Mouse (Mus musculus) erythroid progenitor cell, adult 5-6 weeks (primary cell): ENCODE results near the gene Anks1b. TPM values are rescaled to one million over a fixed set of nuclear protein-coding genes. Genes with fewer than 3 reads are reported as not detected.

Experiments used
- ATAC-seq: replicated peaks from 2 replicates; pipeline ENCODE4 v1.8.0; 2016; ENCODE audit warnings: moderate number of reproducible peaks, mild to moderate bottlenecking, moderate TSS enrichment, inconsistent platforms; ENCODE audit not compliant: poor library complexity, low FRiP score, severe bottlenecking
- total RNA-seq, 2 experiments: library from RNA; stranded (forward) in 1 of 2; stranded (reverse) in 1 of 2; fragments of 150-400 nt in 1 of 2; fragments of 186-747, 209-891 nt in 1 of 2; gene quantifications; 2 replicates each; pipeline versions ENCODE4 v1.2.3 to v1.2.4; 2015 to 2017; ENCODE audit warnings: low replicate concordance in 2 of 2

Anks1b gene
- total RNA-seq (2015; ENCODE audit: low replicate concordance) (not detected in 2 replicates), total RNA-seq (2017; ENCODE audit: low replicate concordance) (not detected in 2 replicates)

DNA sequence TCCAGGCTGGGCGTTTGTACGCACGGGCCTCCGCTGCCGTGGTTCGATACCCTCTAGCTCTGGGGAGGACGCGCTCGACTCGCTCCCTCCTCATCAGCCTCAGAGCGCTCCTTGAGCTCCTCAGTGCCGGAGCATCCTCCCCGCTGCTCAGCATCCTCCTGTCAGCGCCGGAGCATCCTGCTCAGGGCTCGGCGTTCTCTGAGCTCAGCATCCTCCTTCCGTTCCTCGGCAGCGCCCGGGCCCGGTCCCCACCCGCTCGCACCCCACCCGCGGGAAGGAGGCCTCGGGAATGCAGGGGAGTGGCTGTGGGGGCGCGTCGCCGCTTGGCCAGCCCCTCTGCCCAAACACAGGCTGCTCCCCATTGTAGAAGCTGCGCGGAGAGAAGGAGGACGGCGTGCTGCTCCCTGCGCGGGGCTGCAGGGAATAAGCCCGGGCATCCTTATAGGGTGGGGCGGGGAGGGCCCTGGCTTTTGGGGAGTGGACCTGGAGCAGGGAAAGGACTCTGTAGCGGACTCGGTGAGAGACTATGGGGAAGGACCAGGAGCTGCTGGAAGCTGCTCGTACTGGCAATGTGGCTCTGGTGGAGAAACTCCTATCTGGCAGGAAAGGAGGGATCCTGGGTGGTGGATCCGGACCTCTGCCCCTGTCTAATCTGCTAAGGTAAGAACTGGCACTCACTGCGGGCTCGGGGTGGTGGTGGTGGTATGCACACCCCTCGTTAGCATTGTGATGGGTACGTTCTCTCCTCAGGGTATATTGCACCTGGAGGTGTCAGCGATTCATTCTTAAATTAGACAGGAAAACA lies at the start of gene Anks1b:
Anks1b (plus strand) TSS at position 364 of the 805 bp plus-strand sequence.
- no peak for ATAC-seq

DNA sequence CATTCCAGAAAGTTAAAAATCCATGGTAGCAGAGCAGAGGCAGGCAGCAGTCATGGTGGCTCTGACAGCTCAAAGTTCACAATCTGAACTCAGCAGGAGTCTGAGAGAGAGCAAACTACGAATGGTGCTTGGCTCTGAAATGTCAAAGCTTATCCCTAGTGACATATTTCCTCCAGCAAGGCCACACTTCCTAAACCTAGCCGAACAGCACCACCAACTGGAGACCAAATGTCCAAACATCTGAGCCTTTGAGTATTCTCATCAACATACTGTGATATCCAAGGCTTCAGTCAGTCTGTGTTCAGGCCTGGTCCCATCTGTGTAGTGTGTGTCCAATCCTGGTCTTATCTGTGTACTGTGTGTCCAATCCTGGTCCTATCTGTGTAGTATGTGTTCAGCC lies 49.4 kb upstream of the Anks1b start:
- 0 out of 2 replicates have a peak, but pooled peaks have one; percentile 42 for ATAC-seq

DNA sequence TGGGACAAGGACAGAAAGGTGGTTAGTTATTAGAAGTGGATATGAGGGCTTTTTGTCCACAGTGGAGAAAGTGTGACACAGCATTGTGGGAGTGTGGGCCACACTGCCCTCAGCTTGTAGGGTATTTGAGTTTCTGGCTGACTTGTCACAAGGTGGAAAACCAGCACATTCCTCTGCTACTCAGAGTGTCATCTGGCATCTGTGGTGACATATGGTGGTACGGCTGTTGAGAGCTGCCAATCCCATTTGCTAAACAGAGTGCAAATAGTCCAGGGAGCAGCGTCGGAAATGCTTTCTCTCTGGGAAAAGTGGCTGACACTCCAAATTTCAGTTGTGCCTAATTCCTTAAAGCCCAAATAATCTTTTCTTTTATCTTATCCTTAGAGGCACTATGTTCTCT lies 46.4 kb upstream of the Anks1b start:
- no peak for ATAC-seq

DNA sequence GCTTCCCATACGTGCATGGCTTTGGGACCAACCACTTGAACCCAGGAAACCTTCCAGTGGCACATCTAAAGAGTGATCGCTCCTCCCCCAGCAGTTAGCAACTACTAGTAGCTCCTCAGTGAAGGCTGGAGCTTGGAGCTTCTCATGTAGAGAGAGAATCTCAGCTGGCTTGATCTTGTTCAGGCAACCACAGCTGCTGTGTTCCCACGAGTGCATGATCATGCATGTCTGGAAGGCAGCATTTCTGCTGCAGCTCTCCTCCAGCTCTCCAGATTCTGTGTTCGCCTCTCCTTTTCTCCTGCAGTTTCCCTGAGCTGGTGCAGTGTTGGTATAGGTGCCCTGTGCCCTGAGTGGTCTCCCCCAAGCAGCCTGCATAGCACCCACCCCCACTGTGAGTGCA lies 41.0 kb upstream of the Anks1b start:
- ATAC-seq, result no peak

DNA sequence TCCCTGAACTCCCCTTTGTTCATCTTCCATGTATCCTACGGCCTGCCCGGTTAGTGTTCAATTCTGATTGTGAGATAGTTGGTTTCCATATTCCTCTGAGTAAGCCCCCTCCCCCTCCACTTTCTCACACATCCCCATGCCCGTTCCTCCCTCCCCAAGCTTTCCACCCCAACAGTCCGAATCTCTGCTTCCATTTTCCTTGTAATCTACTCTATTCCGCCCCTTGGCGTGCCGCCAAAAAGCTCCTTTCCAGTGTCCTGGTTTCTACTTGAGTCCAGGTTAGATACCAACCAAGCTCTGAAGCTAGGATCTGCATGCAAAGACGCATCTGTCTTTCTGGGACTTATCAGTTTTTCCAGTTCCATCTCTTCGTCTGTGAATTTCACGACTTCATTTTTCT lies 40.1 kb upstream of the Anks1b start:
- ATAC-seq, result no peak

DNA sequence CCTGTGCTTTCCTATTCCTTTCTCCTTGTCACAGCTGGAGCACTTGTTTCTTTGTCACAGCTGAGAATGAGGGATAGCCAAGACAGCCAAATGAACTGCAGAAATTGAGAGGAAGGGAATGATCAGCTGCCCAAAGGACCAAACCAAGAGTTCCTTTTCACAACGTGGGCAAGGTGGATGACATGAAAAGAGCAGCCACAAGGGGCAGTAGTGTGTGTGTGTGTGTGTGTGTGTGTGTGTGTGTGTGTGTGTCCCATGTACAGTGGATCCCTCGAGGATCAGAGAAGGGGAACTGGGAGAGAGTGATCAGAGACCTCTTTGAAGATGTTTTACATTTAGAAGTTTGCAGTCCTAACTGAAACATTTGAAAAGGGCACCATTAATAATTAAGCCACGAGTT lies 35.8 kb upstream of the Anks1b start:
- ATAC-seq, result no peak

DNA sequence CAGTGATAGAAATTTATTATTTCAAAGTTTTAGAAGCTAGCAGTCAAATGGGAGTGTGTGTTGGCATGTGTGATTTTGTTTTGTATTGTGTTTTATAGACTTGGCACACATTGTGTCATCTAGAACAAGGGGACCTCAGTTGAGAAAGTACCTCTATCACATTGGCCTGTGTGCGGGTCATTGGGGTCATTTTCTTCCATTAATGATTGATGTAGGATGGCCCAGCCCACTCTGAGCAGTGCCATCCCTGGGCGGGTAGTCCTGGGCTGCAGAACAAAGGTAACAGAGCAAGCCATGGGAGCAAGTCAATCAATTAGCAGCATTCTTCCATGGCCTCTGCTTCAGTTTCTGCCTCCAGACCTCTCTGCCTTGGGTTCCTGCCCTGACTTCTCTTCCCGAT lies 34.5 kb upstream of the Anks1b start:
- ATAC-seq, result no peak

DNA sequence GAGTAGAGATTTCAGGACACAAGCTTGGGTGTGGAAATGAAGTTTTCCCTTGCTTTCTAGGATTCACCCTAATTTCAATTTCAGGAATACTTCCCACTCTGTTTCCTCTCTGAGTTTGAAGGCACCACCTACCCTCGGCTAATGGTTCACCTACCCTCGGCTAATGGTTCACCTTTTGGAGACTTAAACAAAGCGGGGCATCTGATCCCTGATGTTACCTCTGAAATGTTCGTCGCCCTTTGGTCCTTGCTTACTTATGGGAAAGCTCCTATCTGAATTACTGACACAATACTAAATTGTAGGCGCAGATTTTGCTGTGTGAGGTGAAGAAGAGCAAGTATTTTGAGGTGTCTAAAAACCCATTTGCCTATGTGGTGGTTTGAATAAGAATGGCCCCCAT lies 22.4 kb upstream of the Anks1b start:
- ATAC-seq, result no peak

DNA sequence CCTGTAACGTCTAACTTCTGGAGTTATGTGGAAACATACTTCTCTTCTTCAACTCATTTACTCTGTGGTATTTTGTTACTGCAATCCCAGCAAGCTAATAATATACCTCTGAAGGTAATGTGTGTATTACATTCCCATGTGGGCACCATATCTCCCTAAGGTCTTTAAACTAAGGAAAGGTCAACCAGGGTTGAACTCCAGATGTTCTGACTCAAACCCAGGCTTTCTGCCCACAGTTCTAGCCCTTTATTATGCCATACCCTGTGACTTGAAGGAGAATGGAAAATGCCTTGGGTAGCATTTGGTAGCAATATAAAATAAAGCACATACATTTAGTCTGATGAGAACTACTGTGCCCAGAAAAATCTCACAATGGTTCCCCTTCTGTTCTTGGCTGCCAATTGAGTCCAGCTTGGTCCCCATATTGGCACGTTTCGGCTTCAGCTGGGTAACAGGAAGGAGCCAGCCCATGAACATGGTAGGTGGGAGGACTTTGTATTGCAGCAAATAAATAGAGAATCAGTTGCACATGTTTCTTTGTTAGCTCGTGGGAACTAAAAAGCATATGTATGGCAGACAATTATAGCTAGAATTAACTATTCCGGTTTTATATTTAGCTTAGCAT lies 17.9 kb upstream of the Anks1b start:
- no peak for ATAC-seq

DNA sequence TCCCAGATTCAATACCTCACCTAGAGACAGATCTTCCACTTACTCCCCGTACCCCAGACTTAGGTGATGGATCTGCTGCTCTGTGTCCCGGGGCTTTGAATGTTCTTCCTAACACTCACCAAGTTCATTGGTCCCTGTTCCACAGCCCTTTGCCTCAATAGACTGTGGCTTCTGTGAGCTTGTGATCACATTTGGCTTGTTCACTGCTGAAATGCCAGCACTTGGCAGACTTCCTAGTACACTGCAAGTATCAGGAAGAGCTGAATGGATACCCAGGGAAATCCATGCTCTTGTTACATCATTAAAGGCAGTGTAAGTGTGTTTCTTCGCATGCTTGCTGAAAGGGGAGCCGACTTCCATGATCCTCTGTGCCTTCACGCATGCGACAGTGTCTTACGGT lies 17.0 kb upstream of the Anks1b start:
- ATAC-seq, result no peak

DNA sequence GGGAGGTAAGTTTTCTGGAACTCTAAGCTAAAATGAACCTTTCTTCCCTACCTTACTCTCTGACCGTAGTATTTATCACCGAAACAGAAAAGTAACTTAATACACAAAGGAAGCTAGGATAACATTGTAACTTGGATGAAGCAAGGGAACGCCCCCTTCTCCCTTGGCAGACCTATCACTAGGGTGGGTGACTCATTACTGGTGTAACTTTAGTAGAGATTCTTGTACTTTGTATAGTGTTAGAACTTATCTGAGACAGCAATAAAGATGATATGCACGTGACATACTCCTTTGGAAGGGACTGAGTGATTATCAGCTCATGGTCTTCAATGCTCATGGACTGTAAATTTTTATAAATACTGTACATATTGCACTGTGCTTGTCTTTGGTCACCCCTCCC lies 5.1 kb upstream of the Anks1b start:
- no peak for ATAC-seq

DNA sequence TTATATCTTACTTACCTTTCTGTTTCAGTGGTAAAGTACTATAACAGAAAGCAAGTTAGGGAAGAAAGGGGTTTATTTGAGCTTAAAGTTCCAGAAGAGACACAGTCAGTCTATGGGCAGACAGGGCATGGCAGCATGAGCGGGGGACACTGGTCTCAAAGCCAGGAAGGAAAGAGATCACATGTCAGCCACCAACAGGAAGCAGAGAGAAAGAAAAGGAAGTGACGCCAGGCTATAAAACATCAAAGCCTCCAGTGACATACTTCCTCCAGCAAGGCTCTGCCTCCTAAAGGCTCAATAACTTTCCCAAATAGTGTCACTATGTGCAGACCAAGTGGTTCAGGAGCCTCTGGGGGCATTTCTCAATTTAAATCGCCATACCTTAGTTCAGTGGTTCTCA lies 4.5 kb upstream of the Anks1b start:
- ATAC-seq, result no peak

DNA sequence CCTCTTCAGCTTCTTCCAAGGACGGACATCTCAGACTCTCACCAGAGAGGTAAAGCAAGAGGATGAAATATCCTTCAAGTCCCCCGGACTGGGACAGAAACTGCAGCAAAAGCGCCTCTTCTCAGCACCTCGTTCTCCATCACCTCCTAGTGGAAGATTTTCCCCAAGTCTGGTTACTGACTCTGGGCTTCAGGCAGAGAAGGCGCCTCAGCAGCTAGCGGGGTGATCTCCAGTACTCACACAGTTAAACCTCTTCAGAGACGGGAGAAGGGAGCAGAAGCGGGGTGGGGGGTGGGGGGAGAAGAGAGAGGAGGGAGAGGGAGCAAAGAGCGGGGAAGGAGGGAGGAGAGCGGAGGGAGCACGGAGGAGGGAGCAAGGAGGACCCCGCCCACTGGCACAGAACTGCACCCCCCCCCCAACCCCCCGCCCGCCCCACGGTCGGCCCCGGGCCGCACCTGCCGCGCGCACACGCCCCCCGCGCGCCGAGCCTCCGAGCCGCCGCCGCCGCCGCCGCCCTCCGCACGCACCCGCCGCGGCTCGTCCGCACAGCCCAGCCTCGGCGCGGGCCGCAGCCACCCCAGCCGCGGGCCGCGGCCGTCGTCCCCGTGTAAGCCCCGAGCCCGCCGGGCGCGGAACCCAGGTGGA lies 686 bp upstream of the Anks1b start:
- no peak for ATAC-seq

DNA sequence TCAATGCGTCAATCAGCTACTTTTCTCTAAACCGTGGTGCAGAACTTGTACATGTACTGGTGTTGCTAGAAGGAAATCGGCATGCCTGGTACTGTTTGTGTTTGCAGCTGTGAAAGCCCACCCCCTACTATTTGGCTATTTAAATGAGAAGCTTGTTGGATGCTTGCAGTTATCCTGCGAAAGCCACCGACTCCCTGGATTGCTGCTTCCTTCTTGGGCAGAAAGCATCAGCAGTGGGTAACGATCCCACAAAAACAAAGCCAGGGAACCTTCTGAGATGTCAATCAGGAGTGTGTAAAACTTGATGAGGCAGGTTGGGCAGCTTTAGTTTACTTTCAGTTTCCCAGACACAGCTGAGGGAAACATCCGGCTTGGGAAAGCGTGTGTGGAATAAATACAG lies 727 bp downstream of the Anks1b start:
- ATAC-seq, result no peak

DNA sequence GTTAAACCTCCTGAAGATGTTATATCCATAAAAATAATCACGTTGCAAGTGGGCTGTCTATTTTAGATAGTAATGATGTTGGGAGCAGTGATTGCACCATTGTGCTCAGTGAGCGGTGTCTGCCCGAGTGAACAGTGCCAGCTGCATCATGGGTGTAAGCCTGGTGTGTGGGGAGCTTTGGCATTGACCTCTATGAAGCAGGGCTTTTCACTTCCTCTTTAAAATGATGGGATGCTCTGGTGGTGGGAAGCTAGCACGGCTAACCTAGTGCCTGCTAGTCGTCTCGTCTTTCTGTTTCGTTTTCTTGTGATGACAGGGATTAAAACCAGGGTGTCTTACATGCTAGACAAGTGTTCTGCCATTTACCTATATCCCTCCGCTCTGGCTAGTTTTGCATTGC lies 10.3 kb downstream of the Anks1b start:
- no peak for ATAC-seq

DNA sequence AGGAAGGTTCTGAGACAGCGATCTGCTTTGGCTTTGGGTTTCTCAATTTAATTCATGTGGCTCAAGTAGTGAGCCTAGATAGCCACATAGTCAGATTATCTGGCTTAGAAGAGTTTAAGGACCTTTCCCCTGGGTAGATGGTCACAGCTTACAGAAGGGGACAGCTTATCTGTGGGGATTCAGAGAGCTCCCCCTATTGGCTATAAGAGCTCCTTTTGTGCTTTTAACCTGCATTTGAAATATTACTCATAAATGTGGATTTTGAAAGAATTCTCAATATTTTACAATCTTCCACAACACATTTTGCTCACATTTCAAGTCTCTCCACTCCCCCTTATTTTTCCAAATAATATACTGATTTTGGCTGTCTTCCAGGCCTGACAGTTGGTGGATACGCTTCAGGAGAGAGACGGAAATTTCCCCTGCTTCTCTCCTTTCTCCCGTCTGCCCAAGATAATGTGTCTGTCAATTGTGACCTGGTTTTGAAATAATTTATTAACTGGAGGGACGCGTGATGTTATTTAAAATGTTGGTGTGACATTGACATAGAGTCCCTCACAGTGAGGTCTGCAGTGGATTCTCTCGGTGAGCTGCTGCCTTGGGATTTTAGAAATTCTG lies 29.5 kb downstream of the Anks1b start:
- no peak for ATAC-seq

DNA sequence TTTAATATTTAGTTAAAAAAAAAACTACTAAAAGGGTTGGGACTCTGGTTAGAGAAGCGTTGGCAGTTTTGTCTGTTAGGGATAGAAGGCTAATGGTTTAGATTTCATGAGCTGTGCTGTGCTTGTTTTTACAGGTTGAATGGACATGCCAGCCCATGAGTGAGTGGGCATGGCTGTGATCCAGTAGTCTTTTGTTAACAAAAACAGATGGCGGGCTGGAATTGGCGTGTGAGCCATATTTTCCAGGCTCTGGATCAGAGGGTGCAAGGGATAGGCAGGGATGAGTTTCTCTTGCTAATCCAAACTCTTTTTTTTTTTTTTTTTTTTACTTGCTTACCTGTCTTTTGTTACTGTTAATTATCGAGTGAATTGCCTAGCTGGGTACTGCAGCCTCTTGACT lies 38.6 kb downstream of the Anks1b start:
- ATAC-seq, result no peak

DNA sequence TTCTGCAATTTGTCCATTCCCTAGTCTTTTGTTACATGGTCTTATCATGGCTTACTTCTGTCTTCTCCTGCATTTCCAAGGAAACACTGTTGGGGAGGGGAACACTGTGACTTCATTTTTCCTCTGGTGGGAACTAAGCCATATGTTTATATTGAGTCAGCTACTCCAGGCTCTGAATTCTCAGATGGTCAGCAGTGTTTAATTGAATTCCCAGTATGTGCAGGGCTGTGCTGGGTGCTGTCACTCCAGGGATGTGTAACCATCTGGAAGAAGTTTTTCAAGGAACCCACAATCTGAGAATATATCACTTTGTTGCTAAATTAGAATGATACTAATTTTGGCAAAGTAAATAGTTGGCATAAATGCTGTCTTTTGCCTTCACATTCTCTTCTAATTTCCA lies 39.9 kb downstream of the Anks1b start:
- no peak for ATAC-seq

DNA sequence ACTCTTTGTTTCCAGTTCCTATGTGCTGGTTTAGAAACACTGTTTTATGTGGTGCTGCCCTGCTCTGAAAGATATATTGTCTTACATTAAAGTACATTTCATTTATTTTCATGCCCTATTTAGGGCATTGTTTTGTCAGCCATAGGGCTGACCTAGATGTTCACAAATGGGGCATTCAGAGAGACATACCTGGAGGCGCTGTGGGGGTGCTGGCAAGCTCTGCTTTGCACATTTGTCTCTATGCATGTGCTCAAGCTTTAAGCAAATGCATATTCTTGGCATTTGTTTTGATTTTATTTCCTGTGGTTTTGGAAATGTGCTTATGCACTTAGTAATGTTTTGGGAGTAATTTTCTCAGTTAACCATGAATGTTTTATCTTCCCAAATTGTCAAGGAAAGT lies 43.8 kb downstream of the Anks1b start:
- ATAC-seq, result no peak

DNA sequence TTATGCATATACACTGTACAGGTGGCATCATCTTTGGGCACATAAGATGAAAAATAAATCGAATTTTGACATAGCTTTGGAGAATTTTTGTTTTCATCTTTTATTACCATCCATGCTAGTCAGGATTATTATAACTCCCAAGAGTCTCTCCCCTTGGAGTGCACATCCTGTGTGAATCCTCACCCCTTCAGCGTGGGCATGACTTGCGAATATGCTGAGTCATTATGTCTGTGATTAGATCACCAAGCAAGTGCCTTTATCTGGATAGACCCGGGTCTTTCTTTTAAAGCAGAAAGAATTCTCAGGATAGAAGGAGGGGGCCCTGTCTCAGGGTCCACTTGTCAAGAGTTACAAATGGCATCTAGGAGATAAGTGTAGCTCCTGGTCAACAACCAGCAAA lies 48.7 kb downstream of the Anks1b start:
- no peak for ATAC-seq

DNA sequence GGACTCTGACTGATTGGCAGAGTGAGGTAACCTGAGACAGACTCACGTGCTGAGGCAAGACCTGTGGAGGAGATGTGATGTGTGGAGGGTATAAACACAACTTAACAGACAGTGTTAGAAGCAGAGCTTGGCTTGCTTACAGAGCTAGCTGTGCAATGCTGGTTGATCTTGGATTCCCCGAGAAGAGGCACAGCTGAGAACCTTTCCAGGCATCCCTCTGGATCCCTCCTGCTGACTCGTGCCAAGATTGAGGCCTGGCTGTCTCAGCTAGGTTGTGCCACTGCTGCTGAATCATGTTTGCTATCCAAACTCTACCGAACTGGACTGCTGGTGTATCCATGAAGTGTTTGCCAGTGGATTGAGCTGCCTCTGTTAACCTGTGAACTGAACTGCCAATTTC lies 68.9 kb downstream of the Anks1b start:
- no peak for ATAC-seq
